Mouse (Mus musculus) granulocyte monocyte progenitor cell, adult 5-6 weeks (primary cell): ENCODE results near the gene Scp2. TPM values are rescaled to one million over a fixed set of nuclear protein-coding genes. Genes with fewer than 3 reads are reported as not detected.

ENCODE experiments used
- total RNA-seq, 2 experiments: library from RNA; stranded (forward) in 1 of 2; stranded (reverse) in 1 of 2; fragments of 200-712, 200-1000 nt in 1 of 2; fragments of >200 nt in 1 of 2; fragmentation: Nextera tagmentation in 1 of 2; gene quantifications; 2 replicates each; pipeline ENCODE4 v1.2.3; 2014 to 2017

Gene Scp2
- total RNA-seq, 2 experiments from 2014 or later: 218 to 252 TPM

Other genes starting within 250 kb of the Scp2 start
- 25.6 and 32.1 TPM in 2 replicates for gene Cpt2, start 221.4 kb downstream of the Scp2 start, total RNA-seq (2014; fragmentation: Nextera tagmentation)
- 18.3 and 33.1 TPM in 2 replicates for gene Cpt2, start 221.4 kb downstream of the Scp2 start, total RNA-seq (2017)
- gene Slc1a7, start 176.7 kb downstream of the Scp2 start, total RNA-seq (2014; fragmentation: Nextera tagmentation): not detected in 2 replicates
- gene Slc1a7, start 176.7 kb downstream of the Scp2 start, total RNA-seq (2017): not detected in 2 replicates
- gene Podn, start 48.6 kb downstream of the Scp2 start, total RNA-seq (2014; fragmentation: Nextera tagmentation): not detected in 2 replicates
- gene Podn, start 48.6 kb downstream of the Scp2 start, total RNA-seq (2017): not detected in 2 replicates
- 5.4 TPM in 1 of 2 replicates, not detected in the other for gene Echdc2, start 20.4 kb upstream of the Scp2 start, total RNA-seq (2014; fragmentation: Nextera tagmentation)
- gene Echdc2, start 20.4 kb upstream of the Scp2 start, total RNA-seq (2017): not detected in 2 replicates
- not detected in 2 replicates for gene Zyg11a, start 73.0 kb upstream of the Scp2 start, total RNA-seq (2014; fragmentation: Nextera tagmentation)
- gene Zyg11a, start 73.0 kb upstream of the Scp2 start, total RNA-seq (2017): not detected in 2 replicates
- gene Zyg11b, start 156.1 kb upstream of the Scp2 start, total RNA-seq (2014; fragmentation: Nextera tagmentation): 11.6 and 17.4 TPM in 2 replicates
- 20.8 and 20.9 TPM in 2 replicates for gene Zyg11b, start 156.1 kb upstream of the Scp2 start, total RNA-seq (2017)
- 5.2 and 17.3 TPM in 2 replicates for gene Coa7, start 183.1 kb upstream of the Scp2 start, total RNA-seq (2014; fragmentation: Nextera tagmentation)
- 13.0 and 25.6 TPM in 2 replicates for gene Coa7, start 183.1 kb upstream of the Scp2 start, total RNA-seq (2017)
- not detected in 2 replicates for gene Shisal2a, start 238.4 kb upstream of the Scp2 start, total RNA-seq (2014; fragmentation: Nextera tagmentation)
- gene Shisal2a, start 238.4 kb upstream of the Scp2 start, total RNA-seq (2017): not detected in 2 replicates